Mouse (Mus musculus) myocyte (in vitro differentiated cells): Measurements from ENCODE around the gene Hist1h3i. TPM values are rescaled to one million over a fixed set of nuclear protein-coding genes. Genes with fewer than 3 reads are reported as not detected.
"Not testable (repeated sequence)": the region's sequence is repeated elsewhere in the genome, so short reads cannot be mapped to it uniquely, and the experiment has no call there.

Experiments used
- H3K27me3 ChIP-seq: one replicate; pipeline ENCODE4 v1.6.1; 2011; ENCODE audit not compliant: control insufficient read depth, insufficient read depth, insufficient read length
- H3K36me3 ChIP-seq: one replicate; pipeline ENCODE4 v1.6.1; 2011; ENCODE audit not compliant: control insufficient read depth, insufficient read depth
- H3K4me2 ChIP-seq: one replicate; pipeline ENCODE4 v1.6.1; 2011; ENCODE audit warnings: low read depth, control low read depth
- H3K4me3 ChIP-seq: one replicate; pipeline ENCODE4 v1.5.1; 2011; ENCODE audit warnings: mild to moderate bottlenecking, control low read depth, moderate library complexity
- H3K79me2 ChIP-seq: one replicate; pipeline ENCODE4 v1.6.1; 2011; ENCODE audit not compliant: control insufficient read depth, insufficient read depth
- H3ac ChIP-seq: one replicate; pipeline ENCODE4 v1.6.1; 2011; ENCODE audit not compliant: control insufficient read depth, insufficient read length
- CEBPB ChIP-seq: IDR thresholded peaks from 2 replicates; pipeline ENCODE4 v1.6.1; 2011; ENCODE audit warnings: mild to moderate bottlenecking, moderate library complexity; ENCODE audit not compliant: poor library complexity, insufficient read depth, severe bottlenecking
- E2F4 ChIP-seq: IDR thresholded peaks from one replicate; pipeline ENCODE4 v1.6.1; 2011; ENCODE audit warnings: mild to moderate bottlenecking, control low read depth, moderate library complexity; ENCODE audit not compliant: insufficient read depth
- MAX ChIP-seq: IDR thresholded peaks from one replicate; pipeline ENCODE4 v1.6.1; 2011; ENCODE audit warnings: low read depth, mild to moderate bottlenecking, control low read depth
- MYOD1 ChIP-seq, 3 experiments: IDR thresholded peaks; one replicate each; pipeline ENCODE4 v1.6.1; 2011; ENCODE audit warnings: control low read depth in 2 of 3, low read depth in 2 of 3, mild to moderate bottlenecking in 2 of 3, moderate library complexity in 1 of 3; ENCODE audit not compliant: insufficient read length in 2 of 3, control insufficient read depth in 1 of 3
- MYOG ChIP-seq, 3 experiments: IDR thresholded peaks; one replicate each; pipeline ENCODE4 v1.6.1; 2011; ENCODE audit warnings: control low read depth in 2 of 3, low read depth in 2 of 3, mild to moderate bottlenecking in 2 of 3; ENCODE audit not compliant: insufficient read length in 2 of 3, control insufficient read depth in 1 of 3, insufficient read depth in 1 of 3
- POLR2A ChIP-seq: IDR thresholded peaks from one replicate; pipeline ENCODE4 v1.6.1; 2011; ENCODE audit warnings: low read depth, mild to moderate bottlenecking, control low read depth, moderate library complexity; ENCODE audit not compliant: insufficient read length
- POLR2AphosphoS2 ChIP-seq: IDR thresholded peaks from one replicate; pipeline ENCODE4 v1.6.1; 2011; ENCODE audit warnings: low read depth, control low read depth; ENCODE audit not compliant: insufficient read length
- REST ChIP-seq: IDR thresholded peaks from one replicate; pipeline ENCODE4 v1.6.1; 2011; ENCODE audit warnings: mild to moderate bottlenecking, control low read depth, moderate library complexity; ENCODE audit not compliant: insufficient read depth, insufficient read length
- SRF ChIP-seq: IDR thresholded peaks from one replicate; pipeline ENCODE4 v1.6.1; 2011; ENCODE audit warnings: low read depth; ENCODE audit not compliant: control insufficient read depth, insufficient read length
- TCF12 ChIP-seq: IDR thresholded peaks from one replicate; pipeline ENCODE4 v1.6.1; 2011; ENCODE audit warnings: mild to moderate bottlenecking, control low read depth; ENCODE audit not compliant: poor library complexity, insufficient read depth, severe bottlenecking
- TCF3 ChIP-seq: IDR thresholded peaks from one replicate; pipeline ENCODE4 v1.6.1; 2011; ENCODE audit warnings: low read depth, control low read depth; ENCODE audit not compliant: insufficient read length
- USF1 ChIP-seq: IDR thresholded peaks from one replicate; pipeline ENCODE4 v1.6.1; 2011; ENCODE audit warnings: low read depth, mild to moderate bottlenecking, control low read depth, moderate library complexity
- polyA plus RNA-seq: library from polyadenylated mRNA; unstranded; fragments of >200 nt; fragmentation: generic; extraction: Trizol; gene quantifications from one replicate; pipeline ENCODE4 v1.2.1, GENCODE M21; 2012; ENCODE audit warnings: missing spikeins

Gene Hist1h3i
- polyA plus RNA-seq, 1 experiment: 10.6 TPM

- H3K4me3 ChIP-seq, H3K36me3 ChIP-seq, H3K79me2 ChIP-seq, H3ac ChIP-seq, H3K27me3 ChIP-seq: not testable (repeated sequence)
- peak overlapping the region; percentile 50 for H3K4me2 ChIP-seq
- TF ChIP-seq USF1 (peak; percentile 11), POLR2A (peak; percentile 34), POLR2AphosphoS2 (peak; percentile 33)
Observed at GRCm38 (mm10) chr13:21812092-21812491, 28.9 kb upstream of the Hist1h3i start.

GRCm38 (mm10) chr13:21811539-21811938, 28.4 kb upstream of the Hist1h3i start, which contains the start of gene Hist1h4m:
Hist1h4m (plus strand) TSS chr13:21811746.
- H3K27me3 ChIP-seq, H3K4me3 ChIP-seq, H3ac ChIP-seq, H3K79me2 ChIP-seq, H3K36me3 ChIP-seq: not testable (repeated sequence)
- H3K4me2 ChIP-seq: peak within 1 kb of the TSS; percentile 50

- H3K79me2 ChIP-seq, H3K4me2 ChIP-seq, H3ac ChIP-seq, H3K4me3 ChIP-seq, H3K27me3 ChIP-seq, H3K36me3 ChIP-seq: not testable (repeated sequence)
Observed at GRCm38 (mm10) chr13:21811074-21811473, 27.9 kb upstream of the Hist1h3i start.

GRCm38 (mm10) chr13:21810073-21810472, 26.9 kb upstream of the Hist1h3i start, which contains the start of the genes Hist1h2bq and Hist1h2ao:
Hist1h2bq (minus strand) TSS chr13:21810197.
Hist1h2ao (plus strand) TSS chr13:21810465.
- H3ac ChIP-seq, H3K4me2 ChIP-seq, H3K36me3 ChIP-seq, H3K79me2 ChIP-seq, H3K4me3 ChIP-seq, H3K27me3 ChIP-seq: not testable (repeated sequence)

- not testable (repeated sequence) for H3ac ChIP-seq, H3K36me3 ChIP-seq, H3K27me3 ChIP-seq, H3K79me2 ChIP-seq, H3K4me2 ChIP-seq, H3K4me3 ChIP-seq
Observed at GRCm38 (mm10) chr13:21803058-21803457, 19.9 kb upstream of the Hist1h3i start.

- not testable (repeated sequence) for H3K27me3 ChIP-seq, H3K4me3 ChIP-seq, H3K79me2 ChIP-seq, H3K36me3 ChIP-seq, H3K4me2 ChIP-seq, H3ac ChIP-seq
Observed at GRCm38 (mm10) chr13:21797163-21797562, 14.0 kb upstream of the Hist1h3i start.

GRCm38 (mm10) chr13:21795584-21795983, 12.4 kb upstream of the Hist1h3i start:
- Histone ChIP-seq H3K4me3 (no peak overlapping the region), H3K4me2 (no peak overlapping the region), H3K79me2 (no peaks in the 10 kb centered on the region), H3ac (no peak overlapping the region), H3K27me3 (no peaks in the 10 kb centered on the region), H3K36me3 (no peaks in the 10 kb centered on the region)
- TF ChIP-seq SRF (no peak), E2F4 (no peak), MYOD1 (IDR thresholded peaks at IDR 0.05; ENCODE audit: control insufficient read depth in 1 of 3, insufficient read length in 2 of 3, low read depth in 2 of 3) (no peak), POLR2A (no peak), CEBPB (no peak), USF1 (no peak), POLR2AphosphoS2 (no peak), MYOG (IDR thresholded peaks at IDR 0.05; ENCODE audit: control insufficient read depth in 1 of 3, insufficient read depth in 1 of 3, insufficient read length in 2 of 3, low read depth in 2 of 3) (no peak), MAX (no peak), TCF12 (no peak), TCF3 (no peak), REST (no peak)
